Mouse (Mus musculus): Measurements from ENCODE around the gene Arhgdia.

Gene Arhgdia

DNA sequence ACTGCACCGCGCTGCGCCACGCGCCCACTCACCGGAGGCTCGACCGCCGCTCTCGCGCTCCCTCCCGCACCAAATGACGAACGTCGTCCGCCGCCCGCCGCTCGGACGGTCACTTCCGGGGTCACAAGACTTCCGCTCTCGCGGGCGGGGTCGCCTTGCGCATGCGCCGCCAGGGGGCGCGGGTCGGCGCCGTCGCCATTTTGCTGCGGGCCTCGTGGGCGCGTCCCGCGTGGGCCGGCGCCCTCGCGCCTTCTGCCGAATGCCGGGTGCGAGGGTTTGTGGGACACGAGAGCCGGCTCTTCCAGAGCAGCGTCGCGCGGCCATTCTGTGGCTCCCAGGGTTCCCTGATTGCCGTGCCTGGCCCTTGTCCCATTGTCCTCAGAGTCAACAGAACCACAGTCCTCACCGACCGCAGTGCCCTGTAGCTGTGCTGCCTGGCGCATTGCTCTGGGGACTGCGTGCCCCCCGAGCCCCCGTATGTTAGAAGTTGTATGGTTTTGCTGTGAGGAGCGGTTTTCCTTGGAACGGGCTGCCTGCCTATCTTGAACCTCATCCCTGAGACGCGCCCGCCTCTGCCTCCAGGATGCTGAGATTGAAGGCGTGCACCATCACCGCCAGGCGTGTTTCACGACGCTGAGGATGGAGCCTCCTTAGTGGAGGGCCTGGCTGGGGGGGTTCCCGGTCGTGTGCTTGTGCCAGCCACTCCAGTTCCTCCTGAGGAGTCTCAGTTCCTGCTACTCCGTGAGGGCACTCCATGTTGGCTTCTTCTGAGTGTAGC lies at the start of gene Arhgdia:
Arhgdia (minus strand) TSS at position 135 of the 778 bp plus-strand sequence.
- peak; percentile 89 for DNase-seq

DNA sequence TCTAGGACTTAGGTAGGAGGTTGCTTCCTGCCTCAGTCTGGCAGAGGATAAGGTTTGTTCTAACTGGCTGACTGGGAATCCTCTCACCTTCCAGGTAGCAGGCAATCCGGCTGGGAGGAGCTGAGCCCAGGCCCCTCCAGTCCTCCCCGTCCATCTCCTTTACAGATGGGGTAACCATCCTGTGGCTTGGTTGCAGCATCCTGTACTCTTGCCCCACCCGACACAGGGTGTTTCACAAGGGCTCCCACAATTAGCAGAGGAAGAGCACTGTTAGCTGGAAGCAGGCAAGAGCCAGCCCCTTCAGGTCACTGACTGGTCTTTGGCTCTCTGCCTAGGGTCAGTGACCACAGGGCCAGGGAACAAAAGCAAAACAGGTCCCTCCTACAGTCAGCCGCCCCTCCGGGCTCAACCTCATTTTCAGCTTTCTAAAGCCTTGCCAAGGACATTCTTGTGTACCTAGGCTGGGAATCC lies 49.0 kb upstream of the Arhgdia start:
- DNase-seq, result peak; percentile 79

DNA sequence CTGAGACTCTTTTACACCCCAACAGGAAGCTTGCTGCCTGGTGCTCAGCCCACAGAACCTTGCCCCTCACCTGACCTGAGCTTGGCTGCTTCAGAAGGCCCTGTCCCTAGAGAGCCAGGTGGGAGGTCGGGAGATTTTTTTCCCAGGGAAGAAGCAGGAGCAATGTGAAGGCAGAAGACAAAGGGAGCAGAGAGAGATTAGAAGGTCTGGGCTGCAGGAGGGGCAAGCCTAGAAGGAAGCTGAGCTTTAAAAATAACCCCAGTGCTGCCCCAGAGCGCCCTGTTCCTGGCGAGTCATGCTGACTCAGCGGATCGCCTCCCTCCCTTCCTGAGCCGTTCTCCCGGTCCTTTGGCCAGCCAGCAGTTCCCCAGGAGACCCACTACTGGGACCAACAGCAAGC lies 48.5 kb upstream of the Arhgdia start:
- peak; percentile 43 for DNase-seq

DNA sequence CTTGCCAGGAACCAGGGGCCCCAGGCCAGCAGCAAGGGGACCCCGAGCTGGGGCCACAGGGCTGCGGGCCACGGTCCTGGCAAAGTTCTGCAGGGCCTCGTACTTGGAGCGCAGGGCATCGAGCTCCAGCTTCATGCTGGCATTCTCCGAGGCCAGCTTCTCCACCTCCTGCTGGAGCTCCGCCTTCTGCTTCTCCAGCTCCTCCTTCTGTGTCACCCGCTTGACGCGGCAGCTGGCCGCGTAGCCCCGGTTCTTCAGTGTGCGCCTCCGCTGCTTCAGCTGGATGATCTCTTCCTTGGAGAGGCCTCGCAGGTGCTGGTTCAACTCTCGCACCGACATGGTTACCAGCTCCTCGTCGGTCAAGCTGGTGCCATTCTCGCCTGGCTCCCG lies 47.9 kb upstream of the Arhgdia start:
- DNase-seq, result peak; percentile 46

DNA sequence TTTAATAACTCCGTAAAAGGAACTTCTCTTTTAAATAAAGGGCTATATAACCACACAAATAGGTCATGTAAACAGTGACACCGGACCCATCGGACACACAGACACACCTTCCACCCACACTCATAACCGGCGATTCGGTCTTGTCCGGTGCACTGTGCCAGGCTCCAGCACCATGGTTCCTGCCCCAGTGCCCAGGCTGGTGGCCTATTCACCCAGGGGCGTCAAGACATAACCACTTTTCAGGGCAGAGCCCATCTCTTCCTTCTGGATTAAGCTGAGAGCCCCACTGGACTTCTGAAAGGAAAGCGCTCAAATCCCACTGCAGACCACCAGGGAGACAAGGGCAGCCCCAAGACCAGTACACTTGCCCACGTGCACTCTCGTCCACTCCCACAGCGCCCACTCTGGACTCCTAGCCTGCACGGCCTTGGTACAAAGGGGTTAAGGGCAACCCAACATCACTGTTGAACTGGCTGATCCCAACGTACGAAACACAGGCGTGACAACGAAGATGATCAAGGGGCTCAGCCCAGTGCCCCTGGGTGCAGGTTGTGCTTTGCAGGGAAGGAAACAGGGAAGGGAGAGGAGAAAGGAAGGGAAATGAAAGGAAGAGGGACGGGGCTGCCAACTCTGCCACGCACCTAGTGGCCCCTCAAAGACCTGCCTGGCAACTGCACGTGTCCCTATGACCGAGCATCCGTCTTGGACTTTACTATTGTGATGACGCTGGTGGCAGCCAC lies 47.3 kb upstream of the Arhgdia start:
- DNase-seq, result no peak

DNA sequence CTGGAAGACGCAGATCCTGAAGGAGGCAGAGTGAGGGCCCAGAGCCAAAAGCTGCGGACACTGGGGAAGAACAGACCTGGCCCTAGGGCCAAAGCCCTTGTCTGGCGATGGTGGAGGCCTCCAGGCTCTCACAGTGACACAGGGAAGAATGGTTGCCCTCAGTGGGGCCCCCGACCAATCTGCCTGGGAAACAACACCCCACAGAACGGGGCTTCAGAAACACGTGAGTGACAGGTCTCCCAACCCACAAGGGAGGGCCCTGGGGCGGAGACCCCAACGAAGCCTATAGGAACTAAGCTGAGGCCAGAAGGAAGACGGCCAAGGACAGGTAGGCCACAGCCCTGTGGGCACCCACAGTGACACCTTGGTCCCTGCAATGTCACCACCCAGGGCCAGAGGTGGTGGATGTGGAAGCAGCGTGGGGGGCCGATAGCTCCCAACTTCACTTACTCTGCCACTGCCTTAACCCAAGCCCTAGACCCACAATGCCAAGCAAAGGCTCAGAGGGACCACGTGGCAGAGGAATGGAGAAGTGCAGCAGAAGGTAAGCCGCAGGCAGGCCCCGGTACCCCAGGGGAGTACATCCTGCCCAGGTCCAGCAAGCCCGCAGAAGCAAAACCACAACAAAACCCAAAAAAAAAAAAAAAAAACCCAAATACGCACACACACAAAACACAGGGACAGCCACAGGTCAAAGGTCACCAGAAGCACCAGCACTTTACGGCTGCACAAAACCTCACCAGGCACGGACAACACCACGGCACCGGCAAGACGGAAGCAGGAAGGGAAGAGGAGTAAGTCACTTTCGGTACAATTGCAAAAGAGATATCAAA lies 46.3 kb upstream of the Arhgdia start:
- peak; percentile 49 for DNase-seq

DNA sequence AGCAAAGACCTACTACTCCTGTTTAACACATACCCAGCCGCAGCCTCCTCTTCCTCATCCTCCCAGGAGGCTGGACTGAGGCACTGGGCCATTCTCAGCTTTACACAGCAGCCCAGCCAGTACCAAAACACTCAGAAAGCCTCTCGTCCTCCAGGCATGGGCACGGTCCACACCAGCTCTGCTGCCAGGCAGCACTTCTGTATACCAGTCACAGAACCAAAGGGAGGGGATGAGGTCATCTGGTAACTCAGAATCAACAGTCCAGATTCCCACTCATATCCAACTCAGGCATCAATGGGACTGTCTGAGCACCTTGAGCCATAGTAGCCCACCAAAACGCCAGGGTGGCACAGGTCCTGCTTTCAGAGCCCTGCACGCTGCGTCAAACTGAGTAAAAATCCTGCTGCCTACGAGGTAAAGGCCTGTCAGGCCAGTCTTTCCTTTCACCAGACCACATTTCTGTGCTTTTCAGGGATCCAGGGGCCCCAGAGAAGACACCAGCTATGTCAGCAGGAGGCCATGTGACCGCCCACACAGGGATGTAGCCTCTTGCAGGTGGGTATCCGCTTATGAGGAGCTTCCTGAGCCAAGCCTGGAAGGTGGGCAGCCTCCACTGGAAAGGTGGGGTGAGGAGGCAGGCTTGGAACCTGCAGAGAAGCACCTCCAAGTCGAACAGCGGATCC lies 45.5 kb upstream of the Arhgdia start:
- no peak for DNase-seq

DNA sequence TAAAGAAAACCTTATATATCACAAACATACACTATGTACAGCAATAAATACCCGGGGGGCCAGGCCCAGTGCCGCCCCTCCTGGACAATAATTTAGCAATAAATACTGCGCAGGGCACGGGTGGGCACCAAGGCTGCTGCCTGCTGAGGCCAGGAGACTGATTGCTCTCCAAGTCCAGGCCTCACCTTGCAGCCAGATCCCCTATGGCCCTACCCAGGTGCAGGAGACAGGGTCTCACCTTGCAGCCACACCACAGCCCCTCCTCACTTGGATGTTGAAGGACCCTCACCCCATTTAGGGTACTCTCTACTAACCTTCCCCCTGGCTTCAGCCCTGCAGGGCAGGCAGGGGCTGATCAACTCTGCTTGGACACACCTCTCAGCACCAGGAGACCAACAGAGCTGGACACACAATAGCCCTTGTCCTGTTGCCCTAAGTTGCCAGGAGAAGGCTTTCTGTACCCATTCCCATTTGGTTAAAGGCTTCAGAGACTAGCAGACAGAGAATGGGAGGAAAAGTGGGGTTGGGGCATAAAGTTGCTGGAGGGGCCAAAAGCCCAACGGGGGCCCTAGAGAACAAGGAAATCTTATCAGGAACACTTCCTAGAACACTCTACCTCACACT lies 43.8 kb upstream of the Arhgdia start, which contains the start of gene Sirt7:
Sirt7 (minus strand) TSS at position 89 of the 624 bp plus-strand sequence.
- DNase-seq, result no peak

DNA sequence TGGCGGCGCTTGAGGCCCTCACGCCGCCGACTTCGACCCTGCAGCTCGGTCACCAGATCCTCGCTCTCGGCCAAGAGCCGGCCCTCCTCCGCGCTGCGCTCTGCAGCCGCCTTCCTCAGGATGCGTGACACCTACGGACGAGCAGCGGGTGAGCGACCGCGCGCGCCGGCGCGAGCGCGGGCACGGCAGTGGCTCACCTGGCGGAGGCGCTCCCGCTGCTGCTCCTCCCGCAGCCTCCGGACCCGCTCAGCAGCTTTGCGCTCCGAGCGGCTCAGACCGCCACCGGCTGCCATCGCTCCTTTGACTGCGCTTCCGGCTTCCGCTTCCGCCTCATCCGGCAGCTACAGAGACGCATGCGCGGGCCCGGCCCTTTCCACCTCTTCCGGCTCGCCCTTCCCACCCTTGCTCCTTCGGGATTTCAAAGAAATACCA lies 43.3 kb upstream of the Arhgdia start:
- peak; percentile 92 for DNase-seq

DNA sequence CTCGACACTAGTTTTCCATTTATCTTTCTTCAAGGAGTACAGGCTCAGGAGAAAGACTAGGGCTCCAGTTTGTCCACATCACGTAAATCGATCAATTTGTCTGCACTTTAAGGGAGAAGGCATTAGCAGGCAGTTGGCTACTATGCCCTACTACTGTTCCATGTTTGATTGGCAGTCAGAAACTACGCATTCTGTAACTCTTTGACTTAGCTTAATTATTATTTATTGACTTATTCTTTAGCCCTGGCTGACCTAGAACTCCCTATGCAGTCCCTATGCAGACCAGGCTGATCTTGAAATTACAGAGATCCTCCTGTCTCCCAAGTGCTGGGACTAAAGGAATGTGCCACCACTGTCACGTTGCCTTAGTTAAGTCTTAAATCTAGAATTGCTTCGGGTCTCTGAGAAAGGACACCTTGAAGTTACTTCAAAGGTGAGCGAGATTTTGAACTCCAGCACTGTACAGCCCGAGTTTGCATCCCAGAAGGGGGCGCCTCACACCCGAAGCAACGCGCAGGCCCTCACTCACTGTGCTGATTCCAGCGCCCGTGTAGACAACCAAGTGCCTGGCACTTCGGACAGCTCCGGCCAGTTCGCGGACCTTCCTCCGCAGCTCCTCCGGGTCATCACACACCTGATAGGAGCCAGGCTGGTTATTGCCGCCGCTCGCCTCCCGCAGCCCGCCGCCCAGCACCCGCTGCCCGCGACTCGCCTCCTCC lies 42.7 kb upstream of the Arhgdia start:
- peak; percentile 85 for DNase-seq

DNA sequence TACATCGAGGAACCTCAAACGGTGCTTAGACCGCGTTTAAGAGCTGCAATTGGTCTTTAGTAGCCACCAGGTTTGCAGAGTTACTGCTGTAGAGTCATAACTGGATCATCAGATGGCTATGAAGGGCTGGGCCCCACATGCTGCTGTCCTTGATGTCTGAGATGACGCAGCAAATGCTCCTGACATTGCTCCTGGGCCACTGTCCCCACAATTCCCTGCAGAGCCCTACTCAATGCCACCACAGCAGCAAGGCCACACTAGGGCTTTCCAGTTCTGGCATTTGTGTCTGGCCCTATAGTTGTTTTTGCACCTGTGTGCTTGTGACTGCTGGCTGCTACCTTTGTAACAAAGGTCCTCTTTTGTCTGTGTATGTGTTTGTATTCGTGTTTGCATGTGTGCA lies 41.4 kb upstream of the Arhgdia start:
- no peak for DNase-seq

DNA sequence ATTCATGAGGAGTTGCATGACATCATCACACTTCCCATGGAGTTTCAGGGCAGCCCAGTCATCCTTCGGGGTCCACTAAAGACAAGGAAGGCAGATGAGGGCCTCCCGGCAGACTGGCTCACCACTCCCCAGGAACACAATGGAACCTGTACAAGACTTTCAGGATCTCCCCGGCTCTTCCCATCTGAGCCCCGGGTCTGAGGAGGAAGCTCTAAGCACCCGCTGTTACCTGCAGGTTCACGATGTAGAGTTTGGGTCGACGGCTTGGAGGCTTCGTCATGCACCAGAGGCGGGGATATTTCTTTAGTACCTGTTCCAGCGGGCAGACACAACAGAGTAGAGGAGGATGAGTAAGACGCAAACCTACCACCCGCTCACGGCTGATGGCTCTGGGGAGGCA lies 38.8 kb upstream of the Arhgdia start:
- no peak for DNase-seq

DNA sequence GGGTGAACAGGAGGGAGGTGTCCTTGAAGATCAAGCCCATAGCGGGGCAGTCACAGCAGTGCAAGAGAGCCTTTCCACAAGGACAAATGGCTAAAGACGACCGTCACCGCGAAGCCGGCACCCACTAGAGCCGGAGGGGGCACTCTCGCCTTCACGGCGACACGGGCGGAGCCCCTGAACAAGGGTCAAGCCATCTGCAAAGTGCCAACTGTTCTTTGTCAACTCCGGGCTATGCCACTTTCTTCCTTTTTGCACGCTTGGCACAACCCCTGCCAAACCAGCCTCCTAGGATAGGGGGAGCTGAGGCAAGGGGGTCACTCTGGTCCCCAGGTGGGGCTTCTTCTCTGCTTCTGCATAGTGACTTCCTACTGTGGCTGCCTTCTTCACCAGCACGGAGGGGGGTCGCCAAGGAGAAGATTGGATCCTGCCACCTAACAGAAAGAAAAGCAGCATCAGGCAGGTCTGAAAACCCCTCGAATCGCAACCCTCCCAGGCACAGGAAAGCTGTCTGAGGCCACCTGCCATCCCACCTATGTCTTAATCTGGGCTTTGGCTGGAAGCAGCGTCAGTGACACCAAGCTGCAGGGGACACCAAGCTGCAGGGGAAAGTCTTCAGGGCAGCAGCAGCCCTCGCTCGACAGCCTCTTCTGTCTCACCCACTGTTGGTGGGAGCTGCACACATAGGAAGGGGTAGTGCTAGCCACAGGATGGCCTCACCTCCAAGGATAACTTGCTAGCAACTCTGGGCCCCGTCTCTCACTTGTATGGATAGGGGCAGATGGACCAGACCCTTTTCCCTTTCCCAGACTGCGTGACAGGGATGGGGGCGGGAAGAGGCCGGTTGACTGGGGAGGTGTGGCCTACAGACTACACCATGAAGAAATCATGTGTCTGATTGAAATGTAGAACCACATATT lies 37.5 kb upstream of the Arhgdia start:
- DNase-seq, result no peak

DNA sequence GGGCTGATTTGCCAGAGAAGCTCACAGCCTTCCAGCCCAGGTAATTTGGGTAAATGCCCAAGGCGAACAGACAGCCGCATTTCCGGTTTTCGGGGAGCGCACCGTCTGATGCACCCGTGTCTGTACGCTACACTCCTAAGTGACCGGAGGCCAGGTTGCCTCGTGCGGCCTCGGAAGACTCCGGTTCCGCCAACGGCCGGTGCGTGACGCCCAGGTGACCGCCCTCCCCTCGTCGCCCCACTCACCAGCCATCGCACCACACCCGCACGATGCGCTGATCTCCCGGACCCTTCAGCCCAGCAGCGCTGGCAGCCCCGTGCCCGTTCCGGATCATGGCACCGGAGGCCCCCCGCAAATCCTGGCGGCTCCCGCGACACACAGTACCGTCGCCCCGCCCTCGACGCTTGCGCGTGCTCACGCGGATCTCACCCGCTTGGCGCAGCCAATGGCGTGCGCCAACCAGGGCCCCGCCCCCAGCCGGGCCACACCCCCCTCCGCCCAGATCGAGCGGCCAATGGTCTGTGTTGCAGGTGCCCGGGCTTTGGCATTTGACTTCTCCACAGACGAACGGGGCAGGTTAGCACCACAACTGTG lies 36.2 kb upstream of the Arhgdia start, which contains the start of gene Pcyt2:
Pcyt2 (minus strand) TSS at position 418 of the 594 bp plus-strand sequence.
- peak; percentile 95 for DNase-seq

DNA sequence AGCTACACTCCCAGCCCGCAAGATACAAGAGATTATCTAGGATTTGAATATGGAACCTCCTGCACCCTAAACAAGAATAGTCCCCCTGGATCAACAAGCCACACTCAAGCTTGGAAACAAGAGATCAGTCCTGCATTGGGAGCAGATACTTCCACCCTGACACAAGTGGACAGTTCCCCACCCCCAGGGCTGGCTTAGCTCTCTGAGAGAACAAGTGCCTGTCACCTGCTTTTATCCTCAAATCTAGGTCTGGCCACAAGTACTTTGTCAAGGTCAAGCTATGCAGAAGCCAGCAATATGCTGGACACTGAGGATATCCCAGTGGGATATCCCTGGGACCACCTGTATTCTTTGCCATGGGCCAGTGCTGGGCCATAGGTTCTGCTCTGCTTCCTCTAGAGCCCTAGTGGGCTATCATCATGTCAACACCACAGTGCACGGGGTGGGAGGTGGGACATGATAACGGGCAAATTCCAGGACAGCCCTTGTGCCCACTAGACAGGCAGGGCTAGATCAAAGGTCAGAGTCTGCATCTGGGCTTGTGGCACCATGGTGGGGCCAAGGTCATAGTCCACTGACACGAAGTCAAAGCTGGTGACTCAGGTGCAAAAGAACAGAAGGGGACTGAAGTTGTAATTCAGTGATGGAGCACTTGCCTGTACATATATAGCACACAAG lies 35.3 kb upstream of the Arhgdia start:
- no peak for DNase-seq

DNA sequence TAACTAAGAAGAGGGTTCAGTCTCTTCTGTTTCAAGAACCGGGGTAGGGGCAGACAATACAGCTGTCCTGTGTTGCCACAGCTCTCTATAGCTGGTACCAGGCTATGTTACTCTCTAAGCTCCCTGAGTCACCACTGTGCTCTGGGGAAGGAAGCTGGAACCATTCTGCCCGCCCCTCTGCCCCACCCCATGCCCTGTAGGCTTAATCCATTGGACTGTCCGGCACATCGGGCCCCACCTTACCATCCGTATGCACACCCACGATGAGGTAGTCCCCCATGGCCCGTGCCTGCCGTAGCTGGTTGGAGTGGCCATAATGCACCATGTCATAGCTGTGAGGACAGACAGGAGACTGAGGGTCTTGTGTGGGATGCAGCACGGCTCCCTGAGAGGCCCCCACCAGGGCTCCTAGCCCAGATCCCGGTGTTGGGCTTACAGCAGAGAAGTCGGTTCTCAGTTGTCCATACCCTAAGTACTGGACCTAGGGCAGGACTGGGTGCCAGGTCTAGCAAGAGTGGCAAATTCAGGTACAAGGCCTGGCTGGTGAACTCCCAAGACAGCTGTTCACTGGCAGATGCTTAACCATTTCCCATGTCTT lies 34.3 kb upstream of the Arhgdia start:
- no peak for DNase-seq

DNA sequence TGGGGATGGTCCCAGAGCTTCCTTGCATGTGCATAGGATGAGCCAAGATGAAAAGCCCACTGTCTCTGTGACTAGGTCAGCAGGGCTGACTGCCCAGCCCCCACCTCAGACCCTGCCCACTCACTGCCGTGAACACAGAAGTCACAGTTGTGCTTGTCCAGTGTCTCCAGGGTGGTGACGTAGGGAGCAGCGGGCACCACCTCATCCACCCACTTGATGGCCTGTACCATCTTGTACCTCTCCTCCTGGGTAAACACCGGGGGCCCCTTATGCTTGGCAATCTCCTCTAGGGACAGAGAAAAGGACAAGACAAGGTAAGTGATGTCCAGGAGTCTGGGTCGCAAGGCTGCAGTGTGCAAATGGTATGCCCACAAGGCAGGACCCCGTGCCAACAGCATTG lies 33.7 kb upstream of the Arhgdia start:
- DNase-seq, result no peak

DNA sequence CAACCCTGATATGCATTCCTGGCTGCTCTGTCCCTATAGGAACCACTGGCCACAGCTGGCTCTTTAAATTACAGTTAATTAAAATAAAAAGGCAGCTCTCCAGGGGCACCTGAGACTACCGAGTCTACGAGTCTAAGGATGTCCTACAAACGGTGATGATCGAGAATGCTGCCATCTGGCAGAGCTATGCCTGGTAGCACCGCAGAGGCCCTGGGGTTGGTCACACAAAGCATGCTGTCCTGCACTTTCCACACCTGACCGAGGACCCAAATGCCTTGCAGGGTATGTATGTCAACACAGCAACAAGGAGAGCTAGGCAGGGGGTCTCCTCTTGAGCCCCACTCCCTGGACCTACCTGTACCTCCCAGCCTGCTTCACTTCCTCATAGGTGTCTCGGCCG lies 32.6 kb upstream of the Arhgdia start:
- no peak for DNase-seq

Data from lung, postnatal 36 days (tissue).